Mouse (Mus musculus) thymus, adult 2 months (tissue): ENCODE data around the gene Sytl3.

Experiments used
- CTCF ChIP-seq: fragments of 200-500 bp; IDR thresholded peaks from 2 replicates; pipeline ENCODE4 v1.5.1; 2012; ENCODE audit warnings: mild to moderate bottlenecking, control low read depth, low read length, moderate library complexity, borderline replicate concordance; ENCODE audit not compliant: control insufficient read depth, poor library complexity, insufficient read depth; ENCODE audit errors: extremely low read depth
- POLR2A ChIP-seq: fragments of 200-500 bp; IDR thresholded peaks from 2 replicates; pipeline ENCODE4 v1.6.1; 2012; ENCODE audit warnings: mild to moderate bottlenecking, low read length, control low read depth, moderate library complexity; ENCODE audit not compliant: control insufficient read depth, poor library complexity, insufficient read depth; ENCODE audit errors: extremely low read depth

DNA sequence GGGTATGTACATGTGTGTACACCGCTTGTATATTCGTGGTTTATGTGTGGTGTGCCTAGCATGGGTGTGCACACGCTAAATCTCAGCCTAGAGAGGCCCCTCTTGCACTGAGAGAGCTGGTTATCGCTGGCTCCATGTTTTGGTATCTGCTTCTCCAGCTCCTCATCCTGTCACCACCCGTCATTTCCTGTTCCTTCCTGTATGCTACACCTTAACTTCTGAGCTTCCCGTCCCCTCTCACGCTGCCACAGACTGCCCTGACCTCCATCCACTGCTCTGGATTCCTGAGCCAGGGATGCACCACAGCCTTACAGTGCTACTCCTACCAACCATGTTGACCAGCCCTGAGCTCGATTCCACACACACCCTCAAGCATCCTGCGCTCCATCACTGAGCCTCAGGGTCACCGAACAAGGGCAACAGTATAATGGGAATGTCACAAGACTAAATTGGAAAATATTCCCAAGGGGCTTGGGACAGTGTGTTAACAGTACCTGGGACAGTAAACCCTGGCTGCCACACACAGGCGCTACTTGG, 84.2 kb downstream of the Sytl3 start:
- TF ChIP-seq POLR2A (no peak), CTCF (0 out of 2 replicates have a peak, but pooled peaks have one; percentile 23)
